Mouse (Mus musculus) lung, postnatal 0 days (tissue): ENCODE measurements around the gene Ppp1r21.

Experiments used
- CTCF ChIP-seq: IDR thresholded peaks from 2 replicates; pipeline ENCODE4 v1.5.1; 2016; ENCODE audit warnings: antibody characterized with exemption, mild to moderate bottlenecking
- EP300 ChIP-seq: IDR thresholded peaks from 2 replicates; pipeline ENCODE4 v1.6.1; 2016; ENCODE audit warnings: antibody characterized with exemption, mild to moderate bottlenecking, control low read depth

DNA sequence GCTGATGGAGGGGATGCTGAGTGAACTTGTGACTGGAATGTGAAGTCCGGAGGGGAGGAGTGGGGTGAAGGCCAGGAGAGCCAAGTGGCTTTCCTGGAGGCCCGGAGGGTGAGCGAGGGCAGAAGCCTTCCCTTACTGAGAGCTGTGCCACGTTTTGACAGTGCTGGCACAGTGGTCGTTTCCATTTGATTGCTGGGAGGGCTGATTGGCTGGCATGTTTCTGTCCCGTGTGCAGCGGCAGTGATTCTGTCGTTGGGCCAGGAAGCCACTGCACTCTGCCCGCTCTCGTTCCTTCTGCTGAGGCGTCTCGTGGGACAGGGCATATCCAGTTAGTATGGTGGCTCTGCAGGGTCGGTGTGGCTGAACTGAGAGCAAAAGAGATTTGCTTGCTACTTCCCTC is 26.3 kb downstream of the Ppp1r21 start:
- TF ChIP-seq EP300 (no peak), CTCF (no peak)
